Mouse (Mus musculus) MEL (cell line): ENCODE measurements around the gene Eif2s2. TPM values are rescaled to one million over a fixed set of nuclear protein-coding genes. Genes with fewer than 3 reads are reported as not detected.
"Not testable (repeated sequence)": the region's sequence is repeated elsewhere in the genome, so short reads cannot be mapped to it uniquely, and the experiment has no call there.

Experiments used
- DNase-seq: peaks from one replicate; pipeline ENCODE4 v3.0.0; 2011; ENCODE audit warnings: low read depth, low spot score
- H3K27ac ChIP-seq: 2 replicates; pipeline ENCODE4 v1.5.1; 2012; ENCODE audit warnings: low read depth, mild to moderate bottlenecking, control low read depth, low read length, moderate library complexity; ENCODE audit not compliant: control insufficient read depth
- H3K27me3 ChIP-seq, 2 experiments: fragments of 150-350 bp in 1 of 2; sonication (generic) in 1 of 2; 2 replicates each; pipeline ENCODE4 v1.6.1; 2012; ENCODE audit warnings: low read length in 2 of 2, mild to moderate bottlenecking in 2 of 2, improper control_type of control experiment in 1 of 2, moderate library complexity in 1 of 2; ENCODE audit not compliant: insufficient read depth in 2 of 2, control insufficient read depth in 1 of 2
- H3K36me3 ChIP-seq, 2 experiments: 2 replicates each; pipeline ENCODE4 v1.6.1; 2012 to 2014; ENCODE audit warnings: low read length in 2 of 2, improper control_type of control experiment in 1 of 2, inconsistent platforms in 1 of 2, mild to moderate bottlenecking in 1 of 2; ENCODE audit not compliant: insufficient read depth in 2 of 2, control insufficient read depth in 1 of 2
- H3K4me1 ChIP-seq, 2 experiments: fragments of 150-350 bp in 1 of 2; sonication (generic) in 1 of 2; 2 replicates each; pipeline ENCODE4 v1.6.1; 2012; ENCODE audit warnings: low read length in 2 of 2, improper control_type of control experiment in 1 of 2, mild to moderate bottlenecking in 1 of 2; ENCODE audit not compliant: insufficient read depth in 2 of 2, control insufficient read depth in 1 of 2
- H3K4me3 ChIP-seq, 2 experiments: fragments of 150-350 bp in 1 of 2; sonication (generic) in 1 of 2; 2 replicates each; pipeline ENCODE4 v1.5.1; 2012; ENCODE audit warnings: low read depth in 2 of 2, low read length in 2 of 2, mild to moderate bottlenecking in 2 of 2, moderate library complexity in 2 of 2, control low read depth in 1 of 2, improper control_type of control experiment in 1 of 2; ENCODE audit not compliant: control insufficient read depth in 1 of 2, insufficient read depth in 1 of 2
- H3K79me2 ChIP-seq: 2 replicates; pipeline ENCODE4 v1.6.1; 2012; ENCODE audit warnings: mild to moderate bottlenecking, low read length, moderate library complexity; ENCODE audit not compliant: control insufficient read depth, poor library complexity, insufficient read depth
- H3K9ac ChIP-seq: 2 replicates; pipeline ENCODE4 v1.6.1; 2012; ENCODE audit warnings: low read depth, mild to moderate bottlenecking, control low read depth, low read length, moderate library complexity; ENCODE audit not compliant: control insufficient read depth, poor library complexity, severe bottlenecking
- H3K9me3 ChIP-seq: fragments of 150-350 bp; sonication (generic); replicated peaks from 2 replicates; pipeline ENCODE4 v1.6.1; 2012; ENCODE audit warnings: mild to moderate bottlenecking, low read length, improper control_type of control experiment, moderate library complexity; ENCODE audit not compliant: insufficient read depth
- BHLHE40 ChIP-seq: IDR thresholded peaks from 2 replicates; pipeline ENCODE4 v1.6.1; 2012; ENCODE audit warnings: low read depth, mild to moderate bottlenecking, inconsistent platforms, low read length, improper control_type of control experiment, borderline replicate concordance
- CHD1 ChIP-seq: IDR thresholded peaks from 2 replicates; pipeline ENCODE4 v1.6.1; 2012; ENCODE audit warnings: low read depth, mild to moderate bottlenecking, inconsistent platforms, low read length, improper control_type of control experiment
- CHD2 ChIP-seq: IDR thresholded peaks from 2 replicates; pipeline ENCODE4 v1.6.1; 2011; ENCODE audit warnings: low read length, improper control_type of control experiment
- E2F4 ChIP-seq: IDR thresholded peaks from 2 replicates; pipeline ENCODE4 v1.6.1; 2011; ENCODE audit warnings: low read depth, low read length, improper control_type of control experiment, borderline replicate concordance
- ELF1 ChIP-seq: IDR thresholded peaks from 2 replicates; pipeline ENCODE4 v1.6.1; 2014; ENCODE audit warnings: low read depth, mild to moderate bottlenecking, inconsistent platforms, low read length, improper control_type of control experiment, moderate library complexity
- EP300 ChIP-seq, 2 experiments: IDR thresholded peaks; 2 replicates each; pipeline ENCODE4 v1.6.1; 2011; ENCODE audit warnings: improper control_type of control experiment in 2 of 2, low read length in 2 of 2, low read depth in 1 of 2, mild to moderate bottlenecking in 1 of 2
- NRF1 ChIP-seq: IDR thresholded peaks from 2 replicates; pipeline ENCODE4 v1.6.1; 2014; ENCODE audit warnings: low read depth, mild to moderate bottlenecking, inconsistent platforms, low read length, improper control_type of control experiment, moderate library complexity; ENCODE audit not compliant: poor library complexity, insufficient read depth, severe bottlenecking
- POLR2AphosphoS5 ChIP-seq: IDR thresholded peaks from 2 replicates; pipeline ENCODE4 v1.6.1; 2012; ENCODE audit warnings: low read depth, borderline replicate concordance, mild to moderate bottlenecking, inconsistent platforms, low read length, moderate library complexity, mixed read lengths
- RAD21 ChIP-seq: IDR thresholded peaks from 2 replicates; pipeline ENCODE4 v1.6.1; 2011; ENCODE audit warnings: mild to moderate bottlenecking, low read depth, low read length, improper control_type of control experiment
- RCOR1 ChIP-seq: IDR thresholded peaks from 2 replicates; pipeline ENCODE4 v1.6.1; 2012; ENCODE audit warnings: low read depth, mild to moderate bottlenecking, inconsistent platforms, low read length, improper control_type of control experiment
- TBP ChIP-seq: IDR thresholded peaks from 2 replicates; pipeline ENCODE4 v1.8.0; 2011; ENCODE audit warnings: low read depth, low read length, improper control_type of control experiment
- TCF12 ChIP-seq: IDR thresholded peaks from 2 replicates; pipeline ENCODE4 v1.6.1; 2014; ENCODE audit warnings: low read depth, mild to moderate bottlenecking, inconsistent platforms, low read length, improper control_type of control experiment, moderate library complexity
- USF1 ChIP-seq: IDR thresholded peaks from 2 replicates; pipeline ENCODE4 v1.6.1; 2014; ENCODE audit warnings: low read depth, mild to moderate bottlenecking, inconsistent platforms, low read length, improper control_type of control experiment, moderate library complexity
- USF2 ChIP-seq, 2 experiments: IDR thresholded peaks; 2 replicates each; pipeline ENCODE4 v1.6.1; 2011 to 2012; ENCODE audit warnings: improper control_type of control experiment in 2 of 2, low read length in 2 of 2, borderline replicate concordance in 1 of 2, inconsistent platforms in 1 of 2, low read depth in 1 of 2, mild to moderate bottlenecking in 1 of 2; ENCODE audit not compliant: insufficient read depth in 1 of 2
- ZC3H11A ChIP-seq: IDR thresholded peaks from 2 replicates; pipeline ENCODE4 v1.6.1; 2012; ENCODE audit warnings: low read depth, mild to moderate bottlenecking, inconsistent platforms, low read length, improper control_type of control experiment
- ZNF384 ChIP-seq: IDR thresholded peaks from 2 replicates; pipeline ENCODE4 v1.6.1; 2012; ENCODE audit warnings: low read depth, mild to moderate bottlenecking, inconsistent platforms, low read length, improper control_type of control experiment
- polyA plus RNA-seq, 2 experiments: library from polyadenylated mRNA; stranded (reverse) in 1 of 2; unstranded in 1 of 2; fragments of >175 nt in 1 of 2; fragments of >200 nt in 1 of 2; gene quantifications; 2 replicates each; pipeline versions ENCODE4 v1.2.1 to v1.2.4; 2012; ENCODE audit warnings: low replicate concordance in 2 of 2, low read depth in 1 of 2; ENCODE audit not compliant: insufficient read length in 2 of 2, insufficient read depth in 1 of 2, missing spikeins in 1 of 2
- total RNA-seq: library from RNA; depleted of rRNA; stranded (reverse); fragments of 300-350 nt; gene quantifications from 2 replicates; pipeline ENCODE4 v1.2.3, GENCODE M21; 2012

Eif2s2 gene
- total and polyA plus RNA-seq, 3 experiments = 105 to 274 (median 172) TPM

- no peaks in the 10 kb centered on the region for H3K9me3 ChIP-seq
- no peak for DNase-seq
- H3K27me3 ChIP-seq = peaks cover 6 to 25% of the 10 kb centered on the region in 2 experiments; a peak in 3 of 4 replicates
- H3K4me3 ChIP-seq = no peak overlapping the region
- TF ChIP-seq NRF1 (no peak), RCOR1 (no peak), ZNF384 (no peak), TCF12 (no peak)
- TF ChIP-seq, all 39 proteins: peak for 0
- Histone ChIP-seq H3K27ac (no peak overlapping the region), H3K4me1 (no peaks in the 10 kb centered on the region), H3K9ac (no peak overlapping the region), H3K79me2 (no peaks in the 10 kb centered on the region), H3K36me3 (no peaks in the 10 kb centered on the region)
Measured at GRCm38 (mm10) chr2:154928298-154928697, 35.6 kb upstream of the Eif2s2 start.

DNA sequence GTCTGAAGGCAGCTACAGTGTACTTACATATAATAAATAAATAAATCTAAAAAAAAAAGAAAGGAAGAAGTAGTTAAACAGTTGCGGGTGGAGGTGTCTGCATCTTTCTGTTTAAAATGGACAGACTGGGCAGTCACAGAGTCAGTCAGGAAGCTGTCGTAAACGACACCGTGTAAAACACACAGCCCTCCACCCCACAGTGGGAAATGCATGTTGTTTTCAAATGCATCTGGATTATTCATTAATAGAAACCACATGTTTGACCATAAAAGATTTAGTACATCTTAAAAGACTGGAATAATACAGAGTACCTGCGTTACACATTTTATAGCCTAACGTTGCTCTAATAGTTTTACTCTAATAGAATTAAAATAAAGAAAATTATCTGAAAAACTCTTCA is 34.1 kb upstream of the Eif2s2 start:
- H3K4me3 ChIP-seq = no peak overlapping the region
- no peak for DNase-seq
- no peak for TF ChIP-seq E2F4
- no peak for TF ChIP-seq RAD21
- TF ChIP-seq EP300 (IDR thresholded peaks at IDR 0.05; ENCODE audit: low read depth in 1 of 2, low read length in 2 of 2) = no peak
- no peak for TF ChIP-seq TBP
- TF ChIP-seq CHD1 = no peak
- TF ChIP-seq BHLHE40 = no peak
- TF ChIP-seq CHD2 = no peak
- TF ChIP-seq ELF1 = no peak
- H3K27me3 ChIP-seq = peaks cover 6 to 27% of the 10 kb centered on the region in 2 experiments; a peak in 3 of 4 replicates
- H3K27ac ChIP-seq = no peak overlapping the region
- no peaks in the 10 kb centered on the region for H3K79me2 ChIP-seq
- no peaks in the 10 kb centered on the region for H3K9me3 ChIP-seq
- no peaks in the 10 kb centered on the region for H3K4me1 ChIP-seq
- no peak overlapping the region for H3K9ac ChIP-seq
- H3K36me3 ChIP-seq = no peaks in the 10 kb centered on the region

GRCm38 (mm10) chr2:154925411-154926031 is 32.8 kb upstream of the Eif2s2 start:
- Histone ChIP-seq H3K9ac (no peak overlapping the region), H3K79me2 (no peaks in the 10 kb centered on the region), H3K4me1 (no peaks in the 10 kb centered on the region), H3K4me3 (no peak overlapping the region), H3K9me3 (no peaks in the 10 kb centered on the region), H3K27me3 (peaks cover 6 to 23% of the 10 kb centered on the region in 2 experiments; a peak in 3 of 4 replicates), H3K36me3 (no peaks in the 10 kb centered on the region), H3K27ac (no peak overlapping the region)
- DNase-seq = no peak
- TF ChIP-seq POLR2AphosphoS5 (no peak), USF2 (IDR thresholded peaks at IDR 0.05; ENCODE audit: borderline replicate concordance in 1 of 2, insufficient read depth in 1 of 2, low read depth in 1 of 2, low read length in 2 of 2) (no peak), ZC3H11A (no peak), TCF12 (no peak), USF1 (no peak)

DNA sequence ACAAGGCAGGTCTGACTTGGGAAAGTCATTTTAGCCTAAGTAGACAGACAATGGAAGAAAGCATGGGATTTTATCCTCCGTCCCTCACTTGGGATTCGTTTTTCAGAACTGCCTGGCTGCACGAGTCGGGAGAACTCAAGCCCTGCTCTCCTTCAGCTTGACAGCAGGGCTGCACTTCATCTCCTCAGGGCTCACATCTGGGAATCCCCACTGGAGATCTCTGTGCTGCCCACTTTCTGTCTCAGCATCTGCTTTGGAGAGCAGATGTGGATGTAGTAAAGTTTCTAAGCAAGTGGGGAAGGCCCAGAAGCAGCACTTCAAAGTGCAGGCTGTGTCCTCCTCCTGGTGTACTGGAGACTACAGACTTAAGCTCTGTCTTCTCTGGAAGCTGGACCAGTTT is 29.4 kb upstream of the Eif2s2 start:
- H3K79me2 ChIP-seq, H3K4me1 ChIP-seq, H3K9me3 ChIP-seq, H3K9ac ChIP-seq, DNase-seq, H3K27ac ChIP-seq, H3K36me3 ChIP-seq, H3K4me3 ChIP-seq: not testable (repeated sequence)
- peaks cover 3 to 18% of the 10 kb centered on the region in 2 experiments for H3K27me3 ChIP-seq
